Mouse (Mus musculus): ENCODE results near the gene Syt17.

DNA sequence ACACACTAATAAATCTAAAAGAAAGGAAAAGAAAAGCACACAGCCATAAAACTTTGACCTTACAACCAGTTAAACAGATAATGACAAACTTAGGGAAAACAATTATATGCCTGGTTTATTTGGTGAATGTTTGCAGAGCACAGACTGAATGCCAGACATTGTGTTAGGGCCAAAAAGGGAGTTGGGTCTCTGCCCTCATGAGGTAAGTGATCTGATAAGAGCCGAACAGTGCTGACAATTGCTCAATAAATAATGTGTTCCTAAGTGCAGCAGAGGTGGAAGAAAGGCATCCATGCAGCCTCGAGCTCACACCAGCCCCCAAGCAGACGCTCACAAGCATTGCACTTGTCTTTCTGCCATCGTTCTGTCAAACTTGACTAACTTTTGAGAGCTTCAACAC is 16.4 kb upstream of the Syt17 start:
- no peak for TF ChIP-seq CTCF (IDR thresholded peaks at IDR 0.05; ENCODE audit: low read depth, low read length)
- no peak for TF ChIP-seq GATA1 (IDR thresholded peaks at IDR 0.05; ENCODE audit: borderline replicate concordance, low read length)
- TF ChIP-seq TAL1 (conservative IDR thresholded peaks at IDR 0.05; ENCODE audit: low read depth, low read length), result no peak

All from G1E (cell line).